In genomic region chr2:131993151-131993550, GRCm38 (mm10) we compare ENCODE assay signal across 19 mouse cellular contexts. TPM values are rescaled to one million over a fixed set of nuclear protein-coding genes. Genes with fewer than 3 reads are reported as not detected.
DNase-seq lines count a peak whose midpoint lies in the region; ATAC-seq and TF ChIP-seq lines count a peak whose summit lies in the region.
"Had no signal": no experiment of that assay in that cellular context is flagged by ENCODE, and none has a peak within 500 bp of the region (broad histone marks: within the 10 kb centered on the region; RNA-seq: fewer than 3 reads in every experiment).

No protein-coding gene starts in this region.

- no peaks in the 10 kb centered on the region for H3K36me3 ChIP-seq in kidney, postnatal 0 days (ENCODE audit: insufficient read depth, low read length)
- H3K36me3 ChIP-seq in limb, embryonic 12.5 days = no peaks in the 10 kb centered on the region; the same call in 1 of the 2 replicates
- H3K36me3 ChIP-seq: lung, embryonic 15.5 days; stomach, embryonic 15.5 days had no signal

- 0 out of 2 replicates have a peak, but pooled peaks have one; percentile 11 for ATAC-seq in kidney, postnatal 0 days (replicated peaks; ENCODE audit: low FRiP score, low read depth)
- peak; percentile 60 for ATAC-seq in CD4-positive, CD25-positive, alpha-beta regulatory T cell, adult 4 months
- no peak for ATAC-seq in limb, embryonic 12.5 days (ENCODE audit: insufficient number of reproducible peaks, insufficient read depth, low FRiP score, low TSS enrichment, low read depth)
- ATAC-seq: liver, embryonic 12.5 days had no signal

- 0 out of 2 replicates have a peak, but pooled peaks cover 11% of the 10 kb centered on the region for H3K4me1 ChIP-seq in kidney, postnatal 0 days (replicated peaks; ENCODE audit: insufficient read depth, low read length)
- peaks cover 36% of the 10 kb centered on the region for H3K4me1 ChIP-seq in limb, embryonic 12.5 days (replicated peaks)
- H3K4me1 ChIP-seq: embryonic facial prominence, embryonic 15.5 days; liver, embryonic 12.5 days; stomach, embryonic 15.5 days had no signal

- TF ChIP-seq CTCF in kidney, postnatal 0 days (IDR thresholded peaks at IDR 0.05; ENCODE audit: low read depth) = no peak

- H3K27ac ChIP-seq in kidney, postnatal 0 days = no peak overlapping the region; the same call in 1 of the 2 replicates
- H3K27ac ChIP-seq in limb, embryonic 12.5 days = 0 out of 2 replicates have a peak overlapping the region, but pooled peaks have one; percentile 1
- H3K27ac ChIP-seq: embryonic facial prominence, embryonic 15.5 days; gastrocnemius, adult 2 months; liver, embryonic 12.5 days; lung, embryonic 15.5 days; midbrain, embryonic 15.5 days; stomach, embryonic 15.5 days had no signal

- H3K4me3 ChIP-seq in kidney, postnatal 0 days (replicated peaks; ENCODE audit: low read depth, low read length) = no peak overlapping the region
- H3K4me3 ChIP-seq in limb, embryonic 12.5 days (replicated peaks) = no peak overlapping the region
- H3K4me3 ChIP-seq: embryonic facial prominence, embryonic 15.5 days; gastrocnemius, adult 2 months; liver, embryonic 12.5 days; lung, embryonic 15.5 days; midbrain, embryonic 15.5 days; stomach, embryonic 15.5 days had no signal

- H3K9ac ChIP-seq in kidney, postnatal 0 days (ENCODE audit: low read depth, low read length) = no peak overlapping the region
- H3K9ac ChIP-seq in limb, embryonic 12.5 days (replicated peaks) = no peak overlapping the region
- H3K9ac ChIP-seq: embryonic facial prominence, embryonic 15.5 days; liver, embryonic 12.5 days; lung, embryonic 15.5 days; midbrain, embryonic 15.5 days; stomach, embryonic 15.5 days had no signal

- H3K4me2 ChIP-seq in kidney, postnatal 0 days (ENCODE audit: low read length) = no peak overlapping the region
- H3K4me2 ChIP-seq in limb, embryonic 12.5 days = peak overlapping the region; percentile 42
- H3K4me2 ChIP-seq: embryonic facial prominence, embryonic 15.5 days; liver, embryonic 12.5 days; lung, embryonic 15.5 days; midbrain, embryonic 15.5 days; stomach, embryonic 15.5 days had no signal

- H3K9me3 ChIP-seq in kidney, postnatal 0 days (replicated peaks; ENCODE audit: low read length) = no peaks in the 10 kb centered on the region
- H3K9me3 ChIP-seq in limb, embryonic 12.5 days = no peaks in the 10 kb centered on the region
- H3K9me3 ChIP-seq: embryonic facial prominence, embryonic 15.5 days; liver, embryonic 12.5 days; lung, embryonic 15.5 days; midbrain, embryonic 15.5 days; stomach, embryonic 15.5 days had no signal

- peak; percentile 84 for DNase-seq in heart, adult 11 months
- no peak for DNase-seq in heart, adult 18-20 months
- no peak for DNase-seq in kidney, postnatal 0 days (ENCODE audit: low spot score)
- DNase-seq in kidney, postnatal 4 days = no peak
- DNase-seq in ovary, adult 18-20 months (ENCODE audit: low spot score) = no peak
- DNase-seq in cerebellum, postnatal 4 days (ENCODE audit: low spot score in 2 of 2) = no peak
- DNase-seq: cerebellum, adult 9-10 months; gastrocnemius, adult 2 months; heart, postnatal 10 days; right cerebral cortex, adult 18-20 months had no signal

- 49% methylated on average over 4 of the region's 4 CpGs for WGBS in kidney, postnatal 0 days
- WGBS in limb, embryonic 12.5 days = 58% methylated on average over 4 of the region's 4 CpGs

- 0 out of 2 replicates have a peak, but pooled peaks cover 3% of the 10 kb centered on the region for H3K27me3 ChIP-seq in kidney, postnatal 0 days (ENCODE audit: insufficient read depth, low read length)
- peaks cover 15% of the 10 kb centered on the region for H3K27me3 ChIP-seq in limb, embryonic 12.5 days
- H3K27me3 ChIP-seq: embryonic facial prominence, embryonic 15.5 days; liver, embryonic 12.5 days; lung, embryonic 15.5 days; midbrain, embryonic 15.5 days; stomach, embryonic 15.5 days had no signal

RNA-seq across cellular contexts. Expression of gene Rassf2, which starts 36.9 kb away (rescaled TPM):
- total RNA-seq in heart, adult 18-20 months (2021) = 10 to 100 TPM in 1 of 2 experiments, 1 to 10 TPM in 1; 7.7 to 11.7 TPM
- polyA plus RNA-seq in kidney, postnatal 0 days (2015; fragmentation: Nextera tagmentation; extraction: Ambion mirVana) = 3.0 and 3.2 TPM in 2 replicates
- polyA plus RNA-seq in CD4-positive, CD25-positive, alpha-beta regulatory T cell, adult 4 months (2017; shearing (Covaris generic)) = 100 to 1,000 TPM in 1 of 2 experiments, 10 to 100 TPM in 1; 67.6 to 113 TPM
- 5.3 and 7.8 TPM in 2 replicates for polyA plus RNA-seq in limb, embryonic 12.5 days (2016; fragmentation: Nextera tagmentation; extraction: Ambion mirVana)

RNA-seq across cellular contexts. Expression of gene Prnd, which starts 42.5 kb away (rescaled TPM):
- total RNA-seq in heart, adult 18-20 months (2021) = 1 to 10 TPM in 1 of 2 experiments, not detected in 1; 1.7 TPM
- 14.1 and 17.0 TPM in 2 replicates for polyA plus RNA-seq in kidney, postnatal 0 days (2015; fragmentation: Nextera tagmentation; extraction: Ambion mirVana)
- polyA plus RNA-seq in CD4-positive, CD25-positive, alpha-beta regulatory T cell, adult 4 months (2017; shearing (Covaris generic)) = under 1 TPM in 1 of 2 experiments, not detected in 1; 0.19 TPM
- 20.3 and 21.6 TPM in 2 replicates for polyA plus RNA-seq in limb, embryonic 12.5 days (2016; fragmentation: Nextera tagmentation; extraction: Ambion mirVana)
- total RNA-seq: granulocyte monocyte progenitor cell, adult 5-6 weeks; megakaryocyte progenitor cell, adult 5-6 weeks had no signal

Comparison
In these comparisons a context has a peak if more than half of its experiments do, and no peak if none do; other contexts are left out.
1. RNA of gene Prnd, which starts 42.5 kb away (polyA plus RNA-seq): 20.3 to 21.6 TPM in limb, embryonic 12.5 days and 14.1 to 17.0 TPM in kidney, postnatal 0 days; 0.19 TPM in CD4-positive, CD25-positive, alpha-beta regulatory T cell, adult 4 months; every median in the first group is over 10 times any median in the second.